Mouse (Mus musculus) limb, embryonic 12.5 days (tissue): ENCODE data around the gene Gm21994. TPM values are rescaled to one million over a fixed set of nuclear protein-coding genes. Genes with fewer than 3 reads are reported as not detected.
"Not testable (repeated sequence)": the region's sequence is repeated elsewhere in the genome, so short reads cannot be mapped to it uniquely, and the experiment has no call there.

Source experiments
- ATAC-seq: fragments of 200-750 bp; cut with Nextera tagmentation; 2 replicates; pipeline ENCODE4 v1.8.0; 2017; ENCODE audit warnings: low read depth, moderate TSS enrichment; ENCODE audit not compliant: insufficient number of reproducible peaks, insufficient read depth, low FRiP score, low TSS enrichment
- H3K27ac ChIP-seq: fragments of 300-500 bp; sonication (generic); 2 replicates; pipeline ENCODE4 v1.5.1; 2016; ENCODE audit warnings: mild to moderate bottlenecking, moderate library complexity
- H3K27me3 ChIP-seq: fragments of 300-500 bp; sonication (generic); 2 replicates; pipeline ENCODE4 v1.6.1; 2016; ENCODE audit warnings: mild to moderate bottlenecking, moderate library complexity
- H3K36me3 ChIP-seq: fragments of 300-500 bp; sonication (generic); 2 replicates; pipeline ENCODE4 v1.6.1; 2016; ENCODE audit warnings: mild to moderate bottlenecking, moderate library complexity
- H3K4me1 ChIP-seq: fragments of 300-500 bp; sonication (generic); replicated peaks from 2 replicates; pipeline ENCODE4 v1.6.1; 2016
- H3K4me2 ChIP-seq: fragments of 300-500 bp; sonication (generic); 2 replicates; pipeline ENCODE4 v1.6.1; 2016; ENCODE audit warnings: mild to moderate bottlenecking, moderate library complexity
- H3K4me3 ChIP-seq: fragments of 300-500 bp; sonication (generic); replicated peaks from 2 replicates; pipeline ENCODE4 v1.5.1; 2016; ENCODE audit warnings: mild to moderate bottlenecking
- H3K9ac ChIP-seq: fragments of 300-500 bp; sonication (generic); replicated peaks from 2 replicates; pipeline ENCODE4 v1.6.1; 2016; ENCODE audit warnings: mild to moderate bottlenecking, moderate library complexity
- H3K9me3 ChIP-seq: fragments of 300-500 bp; sonication (generic); 2 replicates; pipeline ENCODE4 v1.6.1; 2016; ENCODE audit warnings: mild to moderate bottlenecking, moderate library complexity
- WGBS: fragments of 180-500 bp; shearing (Covaris S2); methylation state at CpG from one replicate; pipeline ENCODE4 v1.1.7; 2016; 5-methylcytosine and 5-hydroxymethylcytosine counted together
- polyA plus RNA-seq: library from polyadenylated mRNA; unstranded; fragments of >200 nt; fragmentation: Nextera tagmentation; extraction: Ambion mirVana; gene quantifications from 2 replicates; pipeline ENCODE4 v1.2.1, GENCODE M21; 2016

Gene Gm21994
- polyA plus RNA-seq, result 6.7 and 7.5 TPM in 2 replicates

DNA sequence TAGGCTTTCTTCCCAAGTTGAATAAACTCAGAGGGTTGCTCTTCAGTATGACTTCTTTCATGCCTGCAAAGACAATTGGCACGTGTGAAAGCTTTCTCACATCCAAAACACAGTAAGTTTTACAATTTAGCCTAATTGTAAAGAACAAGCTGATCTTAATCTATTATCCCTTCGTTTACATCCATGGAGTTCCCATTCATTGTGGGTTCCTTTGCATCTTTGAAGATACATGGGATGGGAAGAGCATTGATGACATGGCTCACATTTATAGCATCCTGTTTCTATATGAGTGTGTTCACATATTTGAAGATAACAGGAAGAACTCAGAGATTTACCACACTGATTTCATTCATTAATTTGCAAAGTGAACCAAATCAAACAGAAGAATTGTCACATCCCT lies at the start of gene Gm21994:
TSS of gene Gm21994 (minus strand) at position 101 of the 400 bp plus-strand sequence.
- not testable (repeated sequence) for H3K27ac ChIP-seq, H3K4me2 ChIP-seq, H3K27me3 ChIP-seq, H3K9ac ChIP-seq, H3K9me3 ChIP-seq, H3K36me3 ChIP-seq, ATAC-seq, H3K4me3 ChIP-seq, H3K4me1 ChIP-seq
- WGBS, result 57% methylated on average over 2 of the region's 2 CpGs

GRCm38 (mm10) chr2:150299096-150299495 lies 43.7 kb upstream of the Gm21994 start:
- Histone ChIP-seq H3K27ac (no peak overlapping the region), H3K9me3 (0 out of 2 replicates have a peak, but pooled peaks cover 3% of the 10 kb centered on the region), H3K9ac (no peak overlapping the region), H3K4me2 (no peak overlapping the region), H3K4me1 (no peaks in the 10 kb centered on the region), H3K27me3 (no peaks in the 10 kb centered on the region), H3K4me3 (no peak overlapping the region), H3K36me3 (no peaks in the 10 kb centered on the region)
- ATAC-seq, result no peak
- WGBS, result 64% methylated on average over 1 of the region's 1 CpGs

GRCm38 (mm10) chr2:150293669-150294068 lies 38.3 kb upstream of the Gm21994 start:
- Histone ChIP-seq H3K36me3 (no peaks in the 10 kb centered on the region), H3K27me3 (no peaks in the 10 kb centered on the region), H3K27ac (no peak overlapping the region), H3K9me3 (no peaks in the 10 kb centered on the region), H3K4me3 (no peak overlapping the region), H3K9ac (no peak overlapping the region), H3K4me1 (no peaks in the 10 kb centered on the region), H3K4me2 (no peak overlapping the region)
- no peak for ATAC-seq
- 87% methylated on average over 6 of the region's 6 CpGs for WGBS

DNA sequence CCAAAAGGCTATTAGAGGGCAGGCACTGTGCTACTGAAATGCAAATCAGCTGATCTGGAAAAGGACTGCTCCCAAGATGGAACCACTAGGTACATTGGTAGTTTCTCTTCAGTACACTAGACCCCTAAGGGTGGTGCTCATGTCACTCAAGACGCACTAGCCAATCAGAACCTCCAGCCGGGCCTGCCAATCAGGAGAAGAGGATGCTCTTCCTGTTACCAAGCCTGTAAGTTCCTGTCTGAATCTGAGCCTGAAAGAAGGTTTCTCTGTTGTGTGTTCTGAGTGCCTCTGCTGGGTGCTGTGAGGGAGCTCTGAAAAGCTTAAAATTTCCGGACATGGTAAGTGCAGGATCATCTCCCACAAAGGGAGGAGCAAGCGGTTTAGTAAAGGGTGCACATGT lies 1.9 kb upstream of the Gm21994 start, which contains the start of gene Gm14124:
TSS of gene Gm14124 (plus strand) at position 227 of the 400 bp plus-strand sequence.
- H3K27me3 ChIP-seq, H3K36me3 ChIP-seq, H3K4me2 ChIP-seq, H3K27ac ChIP-seq, H3K9me3 ChIP-seq, H3K9ac ChIP-seq, ATAC-seq, H3K4me1 ChIP-seq, H3K4me3 ChIP-seq: not testable (repeated sequence)
- WGBS, result 82% methylated on average over 4 of the region's 4 CpGs

DNA sequence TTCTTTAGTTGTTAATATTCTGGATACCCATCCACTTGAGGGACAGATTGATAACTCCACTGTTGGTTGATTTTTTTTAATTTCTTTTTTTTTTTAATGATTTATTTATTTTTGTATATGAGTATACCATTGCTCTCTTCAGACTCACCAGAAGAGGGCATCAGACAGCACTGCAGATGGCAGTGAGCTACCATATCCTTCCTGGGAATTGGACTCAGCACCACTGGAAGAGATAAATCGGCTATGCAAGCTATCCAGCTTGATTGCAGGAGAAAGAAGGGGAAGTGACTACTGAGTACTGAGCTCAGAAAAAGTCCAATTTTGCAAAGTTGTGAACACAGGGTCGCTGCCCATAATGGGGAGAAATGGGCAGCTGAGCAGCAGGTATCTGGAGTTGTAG lies 1.5 kb upstream of the Gm21994 start:
- ATAC-seq, H3K27me3 ChIP-seq, H3K9ac ChIP-seq, H3K4me1 ChIP-seq, H3K27ac ChIP-seq, H3K9me3 ChIP-seq, H3K36me3 ChIP-seq, H3K4me3 ChIP-seq, H3K4me2 ChIP-seq: not testable (repeated sequence)
- WGBS, result 65% methylated on average over 2 of the region's 2 CpGs

GRCm38 (mm10) chr2:150243211-150243610 lies 12.2 kb downstream of the Gm21994 start:
- Histone ChIP-seq H3K9me3 (peaks cover 42% of the 10 kb centered on the region), H3K9ac (no peak overlapping the region), H3K27me3 (no peaks in the 10 kb centered on the region), H3K36me3 (peaks cover 23% of the 10 kb centered on the region), H3K4me2 (no peak overlapping the region), H3K4me1 (no peaks in the 10 kb centered on the region), H3K27ac (no peak overlapping the region), H3K4me3 (no peak overlapping the region)
- 89% methylated on average over 2 of the region's 2 CpGs for WGBS
- no peak for ATAC-seq

DNA sequence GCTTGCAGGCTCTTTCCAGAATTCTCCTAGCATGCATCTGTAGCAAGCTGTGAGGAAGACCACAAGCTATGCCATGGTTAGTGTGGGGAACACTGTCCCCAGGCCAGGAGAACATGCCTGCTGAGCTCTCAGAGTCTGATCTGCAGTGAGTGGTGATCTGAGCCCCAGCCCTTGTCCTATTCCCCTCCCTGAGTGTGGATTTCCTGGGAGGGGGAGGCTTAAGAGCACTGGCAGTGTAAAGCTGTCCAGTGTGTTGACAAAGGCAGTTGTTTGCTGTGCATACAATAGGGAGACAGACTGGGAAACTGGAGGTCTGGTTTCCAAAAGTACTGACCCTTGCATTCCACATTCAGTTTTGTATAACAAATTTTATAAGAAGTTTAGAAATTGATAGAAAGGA lies 32.1 kb downstream of the Gm21994 start:
- not testable (repeated sequence) for H3K9ac ChIP-seq, H3K9me3 ChIP-seq, H3K27me3 ChIP-seq

GRCm38 (mm10) chr2:150218363-150218725 lies 37.0 kb downstream of the Gm21994 start:
- H3K9me3 ChIP-seq, H3K36me3 ChIP-seq, ATAC-seq, H3K4me1 ChIP-seq, H3K27me3 ChIP-seq, H3K27ac ChIP-seq: not testable (repeated sequence)
- WGBS, result 11% methylated on average over 4 of the region's 4 CpGs
- Histone ChIP-seq H3K9ac (peak overlapping the region; percentile 44; the same call in 1 of the 2 replicates), H3K4me2 (peak overlapping the region; percentile 52), H3K4me3 (peak overlapping the region; percentile 47)

More for the DNA sequence above, 32.1 kb downstream of the Gm21994 start:
- not testable (repeated sequence) for H3K4me3 ChIP-seq, H3K4me1 ChIP-seq, ATAC-seq, H3K27ac ChIP-seq, H3K36me3 ChIP-seq, H3K4me2 ChIP-seq

DNA sequence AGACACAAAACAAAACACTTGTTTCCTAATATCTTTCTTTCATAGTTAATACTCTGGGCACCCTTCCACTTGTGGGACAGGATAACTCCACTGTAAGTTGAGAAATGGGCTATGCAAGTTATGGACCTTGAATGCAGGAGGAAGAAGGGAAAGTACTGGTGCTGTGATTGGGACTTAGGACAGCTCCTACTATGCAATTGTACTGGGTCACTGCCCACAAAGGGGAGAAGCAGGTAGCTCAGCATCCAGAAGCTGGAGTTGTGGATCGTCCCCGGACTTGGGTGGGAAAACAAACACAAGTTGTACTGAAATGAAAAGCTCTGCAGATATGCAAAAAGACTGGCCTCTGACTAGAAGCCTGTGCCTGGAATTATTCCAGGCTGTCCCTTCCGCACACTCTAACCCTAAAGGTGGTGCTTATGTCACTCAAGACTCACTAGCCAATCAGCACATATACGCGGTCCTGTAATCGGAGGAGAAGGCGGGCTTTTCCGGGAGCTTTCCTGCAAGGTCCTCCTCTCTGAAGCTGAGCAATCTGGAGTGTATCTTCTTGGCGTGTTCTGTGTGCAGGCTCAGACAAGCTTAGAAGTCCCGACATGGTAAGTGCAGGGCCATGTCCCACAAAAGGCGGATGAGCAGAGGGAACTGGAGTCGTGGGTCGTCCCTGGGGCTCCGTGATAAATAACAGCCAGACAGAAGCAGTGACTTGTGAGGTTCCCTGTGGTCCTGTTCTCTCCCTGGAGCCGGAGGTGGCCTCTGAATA lies 37.6 kb downstream of the Gm21994 start, which contains the start of gene Zfp937:
TSS of gene Zfp937 (plus strand) at position 474 of the 763 bp plus-strand sequence.
- H3K4me3 ChIP-seq, result peak within 1 kb of the TSS; percentile 47
- H3K27me3 ChIP-seq, H3K9me3 ChIP-seq, H3K27ac ChIP-seq, H3K36me3 ChIP-seq, H3K4me1 ChIP-seq: not testable (repeated sequence)
- peak within 1 kb of the TSS; percentile 52 for H3K4me2 ChIP-seq
- under 1% methylated on average over 15 of the region's 15 CpGs for WGBS
- peak within 1 kb of the TSS; percentile 44; the same call in 1 of the 2 replicates for H3K9ac ChIP-seq
- ATAC-seq, result peak; percentile 100

Other genes with a start within 250 kb of the Gm21994 start
- 5.2 and 6.6 TPM in 2 replicates for gene Zfp120, start 118.9 kb downstream of the Gm21994 start, polyA plus RNA-seq
- gene Gm10770, start 75.9 kb downstream of the Gm21994 start, polyA plus RNA-seq, result not detected in 2 replicates
- gene Gm14139, start 73.8 kb downstream of the Gm21994 start, polyA plus RNA-seq, result not detected in 2 replicates
- gene Zfp937, start 37.5 kb downstream of the Gm21994 start, polyA plus RNA-seq, result 11.2 and 11.5 TPM in 2 replicates
- gene Gm14124, start 1.9 kb upstream of the Gm21994 start, polyA plus RNA-seq, result 0.09 TPM in 1 of 2 replicates, not detected in the other
- 4.5 and 4.9 TPM in 2 replicates for gene Gm10130, start 68.1 kb upstream of the Gm21994 start, polyA plus RNA-seq
- 10.0 and 11.8 TPM in 2 replicates for gene 3300002I08Rik, start 107.2 kb upstream of the Gm21994 start, polyA plus RNA-seq
- 10.0 and 10.5 TPM in 2 replicates for gene Zfp442, start 195.9 kb upstream of the Gm21994 start, polyA plus RNA-seq
- 0.13 and 0.22 TPM in 2 replicates for gene Zfp345, start 229.5 kb upstream of the Gm21994 start, polyA plus RNA-seq